Mouse (Mus musculus) yolk sac, embryonic 10.5 days (tissue): Measurements from ENCODE around the gene Gm13289.
"Not testable (repeated sequence)": the region's sequence is repeated elsewhere in the genome, so short reads cannot be mapped to it uniquely, and the experiment has no call there.

Source experiments
- DNase-seq: peaks from one replicate; pipeline ENCODE4 v3.0.0-alpha.2; 2017; ENCODE audit warnings: low spot score

The Gm13289 gene

GRCm38 (mm10) chr4:88782335-88782734 is 5.6 kb downstream of the Gm13289 start:
- not testable (repeated sequence) for DNase-seq

- not testable (repeated sequence) for DNase-seq
These were observed 8.7 kb downstream of the Gm13289 start, which contains the start of gene Gm13276 for GRCm38 (mm10) chr4:88785409-88785808. Gm13276 (plus strand) TSS chr4:88785709.

- not testable (repeated sequence) for DNase-seq
These were observed 11.7 kb downstream of the Gm13289 start, which contains the start of gene Gm13277 for GRCm38 (mm10) chr4:88788402-88788801. Gm13277 (plus strand) TSS chr4:88788632.

GRCm38 (mm10) chr4:88791250-88791649 is 14.5 kb downstream of the Gm13289 start, which contains the start of gene Gm13278:
Gm13278 (plus strand) TSS chr4:88791550.
- DNase-seq = not testable (repeated sequence)

GRCm38 (mm10) chr4:88793936-88794675 is 17.4 kb downstream of the Gm13289 start, which contains the start of gene Gm13275:
Gm13275 (plus strand) TSS chr4:88794487.
- not testable (repeated sequence) for DNase-seq

GRCm38 (mm10) chr4:88797097-88797496 is 20.4 kb downstream of the Gm13289 start, which contains the start of gene Gm13279:
Gm13279 (plus strand) TSS chr4:88797397.
- DNase-seq = not testable (repeated sequence)

- DNase-seq = not testable (repeated sequence)
These were observed 22.6 kb downstream of the Gm13289 start, which contains the start of gene Gm13285 for GRCm38 (mm10) chr4:88799365-88799764. Gm13285 (plus strand) TSS chr4:88799665.

GRCm38 (mm10) chr4:88802954-88803353 is 26.2 kb downstream of the Gm13289 start, which contains the start of gene Gm13287:
Gm13287 (plus strand) TSS chr4:88803254.
- DNase-seq = not testable (repeated sequence)

- DNase-seq = not testable (repeated sequence)
These were observed 28.5 kb downstream of the Gm13289 start, which contains the start of gene Gm13288 for GRCm38 (mm10) chr4:88805231-88805630. Gm13288 (plus strand) TSS chr4:88805531.

GRCm38 (mm10) chr4:88805761-88806160 is 29.0 kb downstream of the Gm13289 start:
- DNase-seq = not testable (repeated sequence)

- no peak for DNase-seq
These were observed 39.2 kb downstream of the Gm13289 start, which contains the start of gene Ifna7 for GRCm38 (mm10) chr4:88815928-88816327. Ifna7 (plus strand) TSS chr4:88816228.

- no peak for DNase-seq
These were observed 42.9 kb downstream of the Gm13289 start, which contains the start of gene Ifna11 for GRCm38 (mm10) chr4:88819659-88820058. Ifna11 (plus strand) TSS chr4:88819959.

- DNase-seq = no peak
These were observed 46.3 kb downstream of the Gm13289 start for GRCm38 (mm10) chr4:88822995-88823394.
